Mouse (Mus musculus) cerebellum, adult 2 months (tissue): ENCODE results near the gene Ipo11.

Source experiments
- CTCF ChIP-seq: fragments of 200-500 bp; IDR thresholded peaks from 2 replicates; pipeline ENCODE4 v1.5.1; 2011; ENCODE audit warnings: low read depth, mild to moderate bottlenecking, control low read depth, low read length, moderate library complexity, borderline replicate concordance; ENCODE audit not compliant: insufficient read depth
- POLR2A ChIP-seq: fragments of 200-500 bp; IDR thresholded peaks from 2 replicates; pipeline ENCODE4 v1.6.1; 2011; ENCODE audit warnings: low read length, control low read depth, borderline replicate concordance; ENCODE audit not compliant: insufficient read depth

GRCm38 (mm10) chr13:106830029-106830428 is 106.7 kb downstream of the Ipo11 start:
- no peak for TF ChIP-seq POLR2A
- TF ChIP-seq CTCF: no peak
